In genomic region chr16:29990393-29990792, GRCm38 (mm10) we compare ENCODE assay signal across 18 mouse cellular contexts.
DNase-seq lines count a peak whose midpoint lies in the region; ATAC-seq and TF ChIP-seq lines count a peak whose summit lies in the region.
"Had no signal": no experiment of that assay in that cellular context is flagged by ENCODE, and none has a peak within 500 bp of the region (broad histone marks: within the 10 kb centered on the region; RNA-seq: fewer than 3 reads in every experiment).

No protein-coding gene starts in this region.

- no peak for TF ChIP-seq CTCF in small intestine, adult 2 months (IDR thresholded peaks at IDR 0.05; ENCODE audit: extremely low read depth, insufficient read length, insufficient replicate concordance, low read depth, low read length)

- peak overlapping the region; percentile 25 for H3K4me2 ChIP-seq in intestine, embryonic 15.5 days (replicated peaks)
- peak overlapping the region; percentile 38 for H3K4me2 ChIP-seq in intestine, embryonic 16.5 days (ENCODE audit: low read depth, low read length)
- H3K4me2 ChIP-seq: embryonic facial prominence, embryonic 13.5 days; forebrain, embryonic 12.5 days; heart, embryonic 12.5 days had no signal

- no peak for TF ChIP-seq POLR2A in small intestine, adult 2 months (IDR thresholded peaks at IDR 0.05; ENCODE audit: low read depth, low read length)

- no peaks in the 10 kb centered on the region for H3K9me3 ChIP-seq in intestine, embryonic 15.5 days
- no peaks in the 10 kb centered on the region for H3K9me3 ChIP-seq in intestine, embryonic 16.5 days (ENCODE audit: control insufficient read depth, low read length)
- H3K9me3 ChIP-seq: embryonic facial prominence, embryonic 13.5 days; forebrain, embryonic 12.5 days; heart, embryonic 12.5 days; hindbrain, embryonic 10.5 days had no signal

- 53% methylated on average over 3 of the region's 3 CpGs for WGBS in intestine, embryonic 15.5 days
- 62% methylated on average over 3 of the region's 3 CpGs for WGBS in intestine, embryonic 16.5 days
- 40% methylated on average over 3 of the region's 3 CpGs for WGBS in small intestine, adult 2 months

- H3K4me3 ChIP-seq in intestine, embryonic 15.5 days (replicated peaks): no peak overlapping the region
- 0 out of 2 replicates have a peak overlapping the region, but pooled peaks have one; percentile 3 for H3K4me3 ChIP-seq in intestine, embryonic 16.5 days (ENCODE audit: low read length)
- H3K4me3 ChIP-seq in small intestine, adult 2 months (ENCODE audit: low read depth, low read length): no peak overlapping the region
- H3K4me3 ChIP-seq: embryonic facial prominence, embryonic 13.5 days; forebrain, embryonic 12.5 days; heart, embryonic 12.5 days; hindbrain, embryonic 10.5 days had no signal

- DNase-seq in yolk sac, embryonic 10.5 days (ENCODE audit: low spot score): peak; percentile 45
- no peak for DNase-seq in layer of hippocampus, postnatal 10 days (ENCODE audit: low spot score in 2 of 2)
- no peak for DNase-seq in right cerebral cortex, postnatal 14 days
- DNase-seq: adrenal gland, adult 2 months; adrenal gland, postnatal 25 days; cerebellum, adult 18-20 months; cerebellum, adult 9-11 months; cerebellum, postnatal 36 days; gastrocnemius, postnatal 10 days; heart, adult 18-20 months had no signal

- H3K27ac ChIP-seq in intestine, embryonic 15.5 days: peak overlapping the region; percentile 57; the same call in 1 of the 2 replicates
- peak overlapping the region; percentile 88 for H3K27ac ChIP-seq in intestine, embryonic 16.5 days (ENCODE audit: low read length)
- H3K27ac ChIP-seq in small intestine, adult 2 months (ENCODE audit: insufficient read depth, low read depth, low read length): peak overlapping the region; percentile 30; the same call in 1 of the 2 replicates
- H3K27ac ChIP-seq: embryonic facial prominence, embryonic 13.5 days; forebrain, embryonic 12.5 days; hindbrain, embryonic 10.5 days had no signal

- peaks cover 25% of the 10 kb centered on the region for H3K4me1 ChIP-seq in intestine, embryonic 15.5 days (replicated peaks)
- H3K4me1 ChIP-seq in intestine, embryonic 16.5 days (ENCODE audit: control insufficient read depth, insufficient read depth, low read length): peaks cover 30% of the 10 kb centered on the region
- peaks cover 32% of the 10 kb centered on the region for H3K4me1 ChIP-seq in small intestine, adult 2 months (ENCODE audit: control insufficient read depth, insufficient read depth, insufficient read length, low read length)

- ATAC-seq in intestine, embryonic 15.5 days: peak; percentile 70
- peak; percentile 70 for ATAC-seq in intestine, embryonic 16.5 days
- ATAC-seq: forebrain, embryonic 16.5 days had no signal

- no peak overlapping the region for H3K9ac ChIP-seq in intestine, embryonic 15.5 days
- peak overlapping the region; percentile 48 for H3K9ac ChIP-seq in intestine, embryonic 16.5 days (ENCODE audit: low read depth, low read length)
- H3K9ac ChIP-seq: embryonic facial prominence, embryonic 13.5 days; forebrain, embryonic 12.5 days; heart, embryonic 12.5 days had no signal

- no peaks in the 10 kb centered on the region for H3K36me3 ChIP-seq in intestine, embryonic 15.5 days
- no peaks in the 10 kb centered on the region for H3K36me3 ChIP-seq in intestine, embryonic 16.5 days (ENCODE audit: control insufficient read depth, insufficient read depth, low read length)
- H3K36me3 ChIP-seq in small intestine, adult 2 months (ENCODE audit: control insufficient read depth, insufficient read depth, low read length): no peaks in the 10 kb centered on the region
- H3K36me3 ChIP-seq: embryonic facial prominence, embryonic 13.5 days; forebrain, embryonic 12.5 days; heart, embryonic 12.5 days; hindbrain, embryonic 10.5 days had no signal

- H3K27me3 ChIP-seq in intestine, embryonic 15.5 days (replicated peaks): no peaks in the 10 kb centered on the region
- no peaks in the 10 kb centered on the region for H3K27me3 ChIP-seq in intestine, embryonic 16.5 days (replicated peaks; ENCODE audit: control insufficient read depth, insufficient read depth, low read length)
- H3K27me3 ChIP-seq in small intestine, adult 2 months (ENCODE audit: control insufficient read depth, insufficient read depth, low read length): no peaks in the 10 kb centered on the region
- H3K27me3 ChIP-seq: embryonic facial prominence, embryonic 13.5 days had no signal

Comparison
In these comparisons a context has a peak if more than half of its experiments do, and no peak if none do; other contexts are left out.
1. H3K27ac ChIP-seq: peak in every context shown above with its lines; median percentile 88 in intestine, embryonic 16.5 days; 57 in intestine, embryonic 15.5 days; 30 in small intestine, adult 2 months.